Mouse (Mus musculus): ENCODE results near the gene Asb9. TPM values are rescaled to one million over a fixed set of nuclear protein-coding genes. Genes with fewer than 3 reads are reported as not detected.

Asb9 gene
- not detected in 2 replicates for polyA plus RNA-seq (2015; fragmentation: Nextera tagmentation; extraction: Ambion mirVana)

GRCm38 (mm10) chrX:164505709-164506498 is at the start of gene Asb9:
Gene Asb9 (plus strand): TSS chrX:164506327.

Other genes starting within 250 kb of the Asb9 start
- gene Bmx, start 248.1 kb upstream of the Asb9 start, polyA plus RNA-seq (2015; fragmentation: Nextera tagmentation; extraction: Ambion mirVana) = 0.60 and 1.0 TPM in 2 replicates
- 15.6 and 16.9 TPM in 2 replicates for gene Pir, start 237.0 kb upstream of the Asb9 start, polyA plus RNA-seq (2015; fragmentation: Nextera tagmentation; extraction: Ambion mirVana)
- gene Vegfd, start 132.9 kb upstream of the Asb9 start, polyA plus RNA-seq (2015; fragmentation: Nextera tagmentation; extraction: Ambion mirVana) = 22.7 and 24.4 TPM in 2 replicates
- 3.4 and 3.7 TPM in 2 replicates for gene Piga, start 86.5 kb upstream of the Asb9 start, polyA plus RNA-seq (2015; fragmentation: Nextera tagmentation; extraction: Ambion mirVana)
- not detected in 2 replicates for gene Asb11, start 69.3 kb upstream of the Asb9 start, polyA plus RNA-seq (2015; fragmentation: Nextera tagmentation; extraction: Ambion mirVana)